Mouse (Mus musculus): ENCODE measurements around the gene Cacna1c.

Cacna1c gene

DNA sequence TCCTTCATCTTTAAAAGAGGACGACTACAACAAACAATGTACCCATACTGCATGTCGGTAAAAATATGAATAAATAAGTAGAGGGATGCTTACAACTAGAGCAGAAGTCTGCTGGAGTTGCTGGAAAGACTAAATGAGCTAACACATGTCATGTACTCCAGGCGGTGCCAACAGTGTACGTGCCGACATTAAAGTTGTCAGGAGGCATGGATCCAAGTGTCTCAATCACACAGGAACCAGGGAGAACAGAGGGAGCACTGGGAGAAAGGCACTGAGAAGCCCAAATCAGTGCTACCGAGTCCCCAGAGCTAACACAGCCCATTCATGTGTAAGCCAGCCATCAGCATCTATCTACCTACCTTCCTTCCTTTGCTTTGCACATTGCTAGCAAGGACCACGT, 150.7 kb downstream of the Cacna1c start:
- no peak for DNase-seq

DNA sequence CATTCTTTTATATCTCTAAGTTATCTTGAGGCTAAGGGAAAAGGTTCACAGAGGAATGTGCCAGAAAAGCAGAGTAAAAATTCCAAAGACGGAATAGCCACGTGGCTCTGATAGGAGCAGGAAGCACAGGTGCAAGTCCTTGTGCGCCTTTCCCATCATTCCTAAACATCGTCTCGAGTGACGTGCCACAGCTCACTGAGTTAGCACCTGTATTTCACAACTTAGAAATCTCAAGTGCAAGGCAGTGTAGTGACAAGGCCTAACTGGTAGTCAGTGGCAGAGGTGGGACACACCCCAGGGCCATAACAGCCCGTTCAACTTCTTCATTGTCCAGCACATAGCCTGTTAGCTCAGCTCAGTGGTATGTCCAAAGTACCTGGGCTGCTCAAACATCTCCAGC, 152.1 kb downstream of the Cacna1c start:
- no peak for DNase-seq

- no peak for DNase-seq
These were observed 153.4 kb downstream of the Cacna1c start for GRCm38 (mm10) chr6:119042803-119043202.

DNA sequence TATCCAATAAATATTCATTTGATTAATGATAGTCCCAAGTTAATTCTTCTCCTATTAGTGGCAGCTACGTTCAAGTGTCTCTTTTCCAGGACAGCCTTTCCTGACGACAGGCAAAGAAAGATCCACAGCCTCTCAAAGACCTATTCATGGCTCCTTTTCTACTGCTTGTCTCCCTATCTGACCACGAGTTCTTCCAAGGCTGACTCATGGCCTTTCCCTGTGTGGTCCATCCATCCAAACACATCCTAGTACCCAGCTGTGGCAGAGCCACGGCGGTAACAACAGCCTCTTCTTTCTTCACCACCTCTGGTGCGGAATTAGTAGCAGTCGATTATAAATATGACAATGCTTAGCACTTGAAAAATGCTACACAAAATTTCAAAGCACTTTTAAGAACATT, 155.3 kb downstream of the Cacna1c start:
- no peak for DNase-seq

- DNase-seq = no peak
These were observed 156.4 kb downstream of the Cacna1c start for GRCm38 (mm10) chr6:119039815-119040214.

GRCm38 (mm10) chr6:119039293-119039692, 156.9 kb downstream of the Cacna1c start:
- DNase-seq = no peak

DNA sequence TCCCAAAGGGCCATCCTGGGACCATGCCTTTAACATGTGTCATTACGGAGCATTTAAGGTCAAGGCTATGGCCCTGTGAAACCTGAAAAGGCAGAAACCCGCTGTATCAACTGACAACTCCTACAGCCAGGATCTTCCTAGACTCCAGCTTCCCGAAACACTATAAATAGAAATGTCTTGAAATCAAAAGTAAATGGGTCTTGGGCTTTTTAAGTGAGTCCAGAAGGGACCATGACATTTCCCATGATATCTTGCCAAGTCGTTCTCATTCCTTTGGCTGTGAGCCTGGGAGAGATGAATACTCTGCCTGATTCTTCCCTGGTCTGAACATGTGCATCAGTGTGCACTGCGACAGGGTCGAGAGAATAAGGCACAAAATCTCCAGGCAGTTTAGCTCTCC, 158.4 kb downstream of the Cacna1c start:
- DNase-seq = no peak

DNA sequence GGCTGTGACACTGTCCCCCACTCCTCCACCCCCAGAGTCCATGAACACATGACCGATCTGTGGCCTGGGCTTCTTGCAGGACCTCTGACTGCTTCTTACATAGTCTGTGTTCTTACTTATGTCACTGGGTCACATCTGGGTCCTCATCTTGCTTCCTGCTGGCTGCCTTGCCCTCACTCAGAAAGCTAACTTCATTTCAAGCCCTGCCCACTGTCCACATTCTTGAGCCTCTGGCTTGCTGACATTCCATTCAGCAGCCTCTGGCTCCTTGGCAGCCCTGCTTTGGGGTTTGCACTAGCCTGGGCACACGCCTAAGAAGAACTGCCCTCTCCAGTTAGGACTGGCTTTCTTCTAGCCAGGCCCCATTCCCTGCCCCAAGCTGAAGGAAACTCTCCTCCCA, 159.2 kb downstream of the Cacna1c start:
- no peak for DNase-seq

GRCm38 (mm10) chr6:119035361-119035760, 160.9 kb downstream of the Cacna1c start:
- DNase-seq = no peak

- no peak for DNase-seq
These were observed 161.3 kb downstream of the Cacna1c start for GRCm38 (mm10) chr6:119034947-119035346.

GRCm38 (mm10) chr6:119027880-119028279, 168.3 kb downstream of the Cacna1c start:
- no peak for DNase-seq

DNA sequence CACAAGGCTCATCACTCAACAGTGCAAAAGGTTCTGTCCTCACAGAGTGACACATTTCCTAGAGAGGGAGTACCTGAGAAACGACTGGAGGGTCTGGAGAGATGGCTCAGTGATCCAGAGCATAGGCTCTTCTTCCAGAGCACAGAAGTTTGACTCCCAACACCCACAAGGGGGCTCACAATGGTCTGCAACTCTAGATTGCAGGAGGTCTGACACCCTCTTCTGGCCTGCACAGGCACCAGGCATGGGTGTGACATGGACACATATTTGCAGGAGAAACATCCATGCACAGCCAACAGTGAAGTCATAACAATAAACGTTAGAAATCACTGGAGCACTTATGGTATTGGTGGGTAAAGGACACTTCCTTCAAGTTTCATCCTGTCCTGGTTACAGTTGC, 173.4 kb downstream of the Cacna1c start:
- DNase-seq = no peak

DNA sequence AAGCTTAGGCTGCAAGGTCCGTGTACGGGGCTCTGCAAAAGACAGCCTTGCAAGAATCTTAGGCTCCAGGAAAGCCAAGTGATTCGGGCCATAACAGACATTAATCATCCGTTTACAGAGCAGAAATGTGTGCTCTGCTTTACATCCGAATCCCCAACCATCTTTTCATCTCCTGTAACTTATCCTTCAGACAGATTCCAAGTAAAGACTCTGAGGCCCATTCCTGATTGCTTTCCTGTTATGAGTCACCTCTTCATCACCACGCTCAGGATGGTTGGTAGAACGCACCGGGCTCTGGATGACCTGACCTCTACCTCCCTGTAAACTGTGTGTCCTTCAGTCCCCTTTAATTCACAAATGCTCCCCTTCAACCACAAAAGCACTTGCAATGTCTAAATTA, 175.0 kb downstream of the Cacna1c start:
- no peak for DNase-seq

- no peak for DNase-seq
These were observed 177.3 kb downstream of the Cacna1c start for GRCm38 (mm10) chr6:119018956-119019355.

- no peak for DNase-seq
These were observed 178.0 kb downstream of the Cacna1c start for GRCm38 (mm10) chr6:119018256-119018655.

- DNase-seq = no peak
These were observed 178.7 kb downstream of the Cacna1c start for GRCm38 (mm10) chr6:119017498-119017897.

DNA sequence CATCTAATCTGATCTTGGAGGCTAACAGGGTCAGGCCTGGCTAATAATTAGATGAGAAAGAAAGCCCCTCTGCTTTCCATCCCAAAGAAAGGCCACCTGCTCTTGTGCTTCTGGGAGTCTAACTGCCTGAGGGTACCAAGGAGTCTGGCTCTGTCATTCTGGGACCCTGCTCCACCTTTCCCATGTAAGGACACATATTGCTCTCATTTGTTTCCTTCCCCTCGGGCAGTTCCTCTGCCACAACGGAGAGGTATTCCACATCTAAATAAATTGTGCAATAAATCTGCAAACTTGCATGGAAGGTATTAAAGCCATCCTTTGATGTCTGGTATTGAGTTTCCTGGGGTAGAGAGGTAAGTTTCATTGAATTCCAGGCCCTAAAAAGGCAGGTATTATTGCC, 180.9 kb downstream of the Cacna1c start:
- no peak for DNase-seq

GRCm38 (mm10) chr6:119013168-119014098, 182.8 kb downstream of the Cacna1c start:
- DNase-seq = no peak

- no peak for DNase-seq
These were observed 185.3 kb downstream of the Cacna1c start for GRCm38 (mm10) chr6:119010875-119011274.

- DNase-seq = no peak
These were observed 186.7 kb downstream of the Cacna1c start for GRCm38 (mm10) chr6:119009526-119009925.

DNA sequence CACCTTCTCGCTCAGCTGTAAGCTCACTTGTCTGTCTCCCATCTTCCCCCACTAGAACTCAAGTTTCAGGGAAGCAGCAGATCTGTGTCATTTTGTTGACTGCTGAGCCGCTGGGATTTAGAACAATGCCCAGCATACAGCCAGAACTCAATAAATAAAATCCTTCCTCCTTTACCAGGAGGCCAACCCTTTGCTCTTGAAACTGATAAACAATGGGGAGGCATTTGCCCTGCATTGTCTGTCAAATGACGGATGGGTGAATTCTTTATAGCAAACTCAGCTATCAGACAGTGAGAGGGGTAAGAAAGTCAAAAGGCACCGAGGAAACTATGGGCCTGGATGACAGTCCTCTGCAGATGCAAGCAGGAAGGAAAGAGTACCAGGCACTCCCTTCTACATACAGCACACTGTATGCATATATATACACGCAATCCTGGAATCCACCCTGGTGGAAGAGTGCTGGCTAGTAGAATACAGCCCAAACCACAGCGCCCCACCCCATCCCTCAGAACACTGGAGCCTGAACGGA, 187.5 kb downstream of the Cacna1c start:
- DNase-seq = no peak

- DNase-seq = no peak
These were observed 191.6 kb downstream of the Cacna1c start for GRCm38 (mm10) chr6:119004596-119004995.

GRCm38 (mm10) chr6:119001442-119001841, 194.8 kb downstream of the Cacna1c start:
- DNase-seq = no peak

DNA sequence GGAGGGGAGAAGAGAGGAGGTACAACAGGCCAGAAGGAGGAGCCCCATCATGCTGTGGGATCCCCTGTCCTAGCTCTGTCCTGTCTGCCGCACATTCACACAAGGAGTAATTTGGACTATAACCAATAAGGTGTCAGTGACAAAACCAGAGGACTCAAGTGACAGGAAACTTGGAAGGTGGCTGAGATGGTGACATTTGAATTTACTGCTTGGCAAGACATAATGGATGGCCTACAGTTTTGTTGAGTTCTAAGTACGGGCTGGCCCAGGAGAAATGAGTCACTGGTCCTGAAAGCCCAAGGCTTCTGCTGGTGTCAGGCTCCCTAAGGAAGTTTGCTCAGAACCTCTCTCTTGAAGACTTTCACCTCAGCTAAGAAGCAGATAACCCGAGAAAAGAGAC, 196.0 kb downstream of the Cacna1c start:
- DNase-seq = no peak
